Comparison of ENCODE assay signal across 8 mouse cellular contexts in genomic region chr6:73221958-73222735, GRCm38 (mm10). TPM values are rescaled to one million over a fixed set of nuclear protein-coding genes. Genes with fewer than 3 reads are reported as not detected.
DNase-seq lines count a peak whose midpoint lies in the region; ATAC-seq lines count a peak whose summit lies in the region.

No protein-coding gene starts in this region.

- ATAC-seq in lung, embryonic 15.5 days (ENCODE audit: borderline replicate concordance, extremely low read depth, low FRiP score, low TSS enrichment), result 0 out of 2 replicates have a peak, but pooled peaks have one; percentile 20
- peak; percentile 72 for ATAC-seq in forebrain, embryonic 16.5 days

- no peak for DNase-seq in lung, adult 18-20 months
- peak; percentile 53 for DNase-seq in c-Kit-positive CD71-positive TER-119-positive erythroid progenitor cells, embryonic 14.5 days (ENCODE audit: low spot score)
- peak; percentile 46 for DNase-seq in kidney, postnatal 10 days
- peak; percentile 5 for DNase-seq in mesoderm, embryonic 11.5 days (ENCODE audit: low read depth, low spot score)
- DNase-seq in cerebellum, postnatal 4 days (ENCODE audit: low spot score in 2 of 2), result no peak
- DNase-seq in layer of hippocampus, adult 9-11 months, result no peak

- no peaks in the 10 kb centered on the region for H3K36me3 ChIP-seq in lung, embryonic 15.5 days
- no peaks in the 10 kb centered on the region for H3K36me3 ChIP-seq in forebrain, embryonic 16.5 days (ENCODE audit: control insufficient read depth, insufficient read depth)

- peak overlapping the region; percentile 65 for H3K4me2 ChIP-seq in lung, embryonic 15.5 days
- peak overlapping the region; percentile 71 for H3K4me2 ChIP-seq in forebrain, embryonic 16.5 days (ENCODE audit: low read length)

- 0 out of 2 replicates have a peak overlapping the region, but pooled peaks have one; percentile 20 for H3K9ac ChIP-seq in lung, embryonic 15.5 days
- H3K9ac ChIP-seq in forebrain, embryonic 16.5 days (replicated peaks; ENCODE audit: low read depth, low read length), result peak overlapping the region; percentile 53

- H3K4me3 ChIP-seq in lung, embryonic 15.5 days, result peak overlapping the region; percentile 36
- H3K4me3 ChIP-seq in forebrain, embryonic 16.5 days (replicated peaks; ENCODE audit: low read length), result peak overlapping the region; percentile 46

- 27% methylated on average over 23 of the region's 23 CpGs for WGBS in lung, embryonic 15.5 days
- 34% methylated on average over 23 of the region's 23 CpGs for WGBS in forebrain, embryonic 16.5 days

- peak overlapping the region; percentile 82 for H3K27ac ChIP-seq in lung, embryonic 15.5 days
- H3K27ac ChIP-seq in forebrain, embryonic 16.5 days (ENCODE audit: low read length), result peak overlapping the region; percentile 29

- H3K9me3 ChIP-seq in lung, embryonic 15.5 days, result no peaks in the 10 kb centered on the region
- H3K9me3 ChIP-seq in forebrain, embryonic 16.5 days (ENCODE audit: control insufficient read depth, low read length), result no peaks in the 10 kb centered on the region

- H3K4me1 ChIP-seq in lung, embryonic 15.5 days, result peaks cover 12% of the 10 kb centered on the region
- peaks cover 8% of the 10 kb centered on the region for H3K4me1 ChIP-seq in forebrain, embryonic 16.5 days (replicated peaks; ENCODE audit: control insufficient read depth, insufficient read depth, low read length)

- no peaks in the 10 kb centered on the region for H3K27me3 ChIP-seq in lung, embryonic 15.5 days
- H3K27me3 ChIP-seq in forebrain, embryonic 16.5 days (replicated peaks; ENCODE audit: control insufficient read depth, insufficient read depth, low read length), result no peaks in the 10 kb centered on the region

RNA-seq across cellular contexts. Expression of gene Dnah6, which starts 0.7 kb away (rescaled TPM):
- 0.26 and 0.33 TPM in 2 replicates for polyA plus RNA-seq in lung, embryonic 15.5 days (2015; fragmentation: Nextera tagmentation; extraction: Ambion mirVana)
- polyA plus RNA-seq in forebrain, embryonic 16.5 days (2015; fragmentation: Nextera tagmentation; extraction: Ambion mirVana), result 0.20 and 0.23 TPM in 2 replicates

RNA-seq across cellular contexts. Expression of gene Suclg1, which starts 26.0 kb away (rescaled TPM):
- polyA plus RNA-seq in lung, embryonic 15.5 days (2015; fragmentation: Nextera tagmentation; extraction: Ambion mirVana), result 162 and 163 TPM in 2 replicates
- 132 and 134 TPM in 2 replicates for polyA plus RNA-seq in forebrain, embryonic 16.5 days (2015; fragmentation: Nextera tagmentation; extraction: Ambion mirVana)

Comparison
In these comparisons a context has a peak if more than half of its experiments do, and no peak if none do; other contexts are left out.
1. DNase-seq: peak in c-Kit-positive CD71-positive TER-119-positive erythroid progenitor cells, embryonic 14.5 days (single experiment), kidney, postnatal 10 days (single experiment) and mesoderm, embryonic 11.5 days (single experiment); none in lung, adult 18-20 months (0 of 2), cerebellum, postnatal 4 days (0 of 2) and layer of hippocampus, adult 9-11 months (single experiment).